Mouse (Mus musculus) mouse embryonic stem cell (cell line): ENCODE measurements around the gene Eefsec.

ENCODE experiments used
- in situ Hi-C, 2 experiments: fragments of 300-500 bp; cut with MboI; formaldehyde crosslinking; loops; 1 replicate in 1 of 2; 3 replicates in 1 of 2; pipeline ENCODE4 v1.14.3; 2019 to 2020; ENCODE audit warnings: low sequenced_read_pairs in 2 of 2, low pct_unique_long_range_greater_than_20kb in 1 of 2, mixed read lengths in 1 of 2; ENCODE audit not compliant: unreplicated experiment in 1 of 2

Eefsec gene

GRCm38 (mm10) chr6:88446063-88447002 is at the start of gene Eefsec:
Gene Eefsec, minus strand, starts transcription at chr6:88446539.
- in situ Hi-C loops, result loop anchor here in 1 of 2 experiments (10.0 kb wide), 1 partner anchor 322 kb away; no protein-coding TSS in a partner anchor

- in situ Hi-C loops, result no loop called here
These were observed 47.4 kb upstream of the Eefsec start for GRCm38 (mm10) chr6:88493712-88494111.

GRCm38 (mm10) chr6:88490629-88491354 is 44.5 kb upstream of the Eefsec start:
- in situ Hi-C loops, result no loop called here

GRCm38 (mm10) chr6:88489834-88490233 is 43.5 kb upstream of the Eefsec start:
- in situ Hi-C loops, result no loop called here

GRCm38 (mm10) chr6:88489026-88489425 is 42.7 kb upstream of the Eefsec start:
- in situ Hi-C loops, result no loop called here

- in situ Hi-C loops, result no loop called here
These were observed 40.6 kb upstream of the Eefsec start for GRCm38 (mm10) chr6:88486893-88487292.

- in situ Hi-C loops, result no loop called here
These were observed 39.0 kb upstream of the Eefsec start for GRCm38 (mm10) chr6:88485378-88485777.

- in situ Hi-C loops, result no loop called here
These were observed 37.6 kb upstream of the Eefsec start for GRCm38 (mm10) chr6:88483913-88484312.

GRCm38 (mm10) chr6:88483111-88483510 is 36.8 kb upstream of the Eefsec start:
- in situ Hi-C loops, result no loop called here

GRCm38 (mm10) chr6:88480421-88480820 is 34.1 kb upstream of the Eefsec start:
- in situ Hi-C loops, result no loop called here

- in situ Hi-C loops, result no loop called here
These were observed 23.5 kb upstream of the Eefsec start for GRCm38 (mm10) chr6:88469878-88470277.

- in situ Hi-C loops, result no loop called here
These were observed 19.0 kb upstream of the Eefsec start, which contains the start of gene Ruvbl1 for GRCm38 (mm10) chr6:88465181-88465920. Gene Ruvbl1, plus strand, starts transcription at chr6:88465409.

- in situ Hi-C loops, result no loop called here
These were observed 8.2 kb upstream of the Eefsec start for GRCm38 (mm10) chr6:88454545-88454944.

GRCm38 (mm10) chr6:88447454-88447853 is 1.1 kb upstream of the Eefsec start:
- in situ Hi-C loops, result loop anchor here in 1 of 2 experiments (10.0 kb wide), 1 partner anchor 323 kb away; no protein-coding TSS in a partner anchor

- in situ Hi-C loops, result loop anchor here in 1 of 2 experiments (10.0 kb wide), 1 partner anchor 321 kb away; no protein-coding TSS in a partner anchor
These were observed 678 bp downstream of the Eefsec start for GRCm38 (mm10) chr6:88445661-88446060.

- in situ Hi-C loops, result loop anchor here in 1 of 2 experiments (10.0 kb wide), 1 partner anchor 319 kb away; no protein-coding TSS in a partner anchor
These were observed 2.1 kb downstream of the Eefsec start for GRCm38 (mm10) chr6:88444076-88444750.

- in situ Hi-C loops, result loop anchor here in 1 of 2 experiments (10.0 kb wide), 1 partner anchor 319 kb away; no protein-coding TSS in a partner anchor
These were observed 2.9 kb downstream of the Eefsec start for GRCm38 (mm10) chr6:88443446-88443845.

- in situ Hi-C loops, result loop anchor here in 1 of 2 experiments (10.0 kb wide), 1 partner anchor 318 kb away; no protein-coding TSS in a partner anchor
These were observed 3.8 kb downstream of the Eefsec start for GRCm38 (mm10) chr6:88442551-88442950.
